Mouse (Mus musculus) limb, embryonic 10.5 days (tissue): Measurements from ENCODE around the gene Fbxl2. TPM values are rescaled to one million over a fixed set of nuclear protein-coding genes. Genes with fewer than 3 reads are reported as not detected.
A peak's percentile ranks its signal among the peaks of the same experiment; 100 is the strongest.

Experiments
- DNase-seq: peaks from one replicate; pipeline ENCODE4 v3.0.0-alpha.2; 2017; ENCODE audit warnings: low spot score
- H3K27ac ChIP-seq: fragments of 300-500 bp; sonication (generic); 2 replicates; pipeline ENCODE4 v1.5.1; 2016; ENCODE audit warnings: mild to moderate bottlenecking
- H3K27me3 ChIP-seq: fragments of 300-500 bp; sonication (generic); 2 replicates; pipeline ENCODE4 v1.6.1; 2016; ENCODE audit warnings: low read depth, mild to moderate bottlenecking; ENCODE audit not compliant: poor library complexity, severe bottlenecking
- H3K36me3 ChIP-seq: fragments of 300-500 bp; sonication (generic); 2 replicates; pipeline ENCODE4 v1.6.1; 2016; ENCODE audit warnings: mild to moderate bottlenecking, moderate library complexity
- H3K4me1 ChIP-seq: fragments of 300-500 bp; sonication (generic); 2 replicates; pipeline ENCODE4 v1.6.1; 2016
- H3K4me3 ChIP-seq: fragments of 300-500 bp; sonication (generic); 2 replicates; pipeline ENCODE4 v1.5.1; 2016; ENCODE audit warnings: mild to moderate bottlenecking, moderate library complexity
- H3K9me3 ChIP-seq: fragments of 300-500 bp; sonication (generic); replicated peaks from 2 replicates; pipeline ENCODE4 v1.6.1; 2016; ENCODE audit warnings: mild to moderate bottlenecking
- WGBS: fragments of 180-500 bp; shearing (Covaris S2); methylation state at CpG from one replicate; pipeline ENCODE4 v1.1.7; 2016; 5-methylcytosine and 5-hydroxymethylcytosine counted together
- polyA plus RNA-seq: library from polyadenylated mRNA; unstranded; fragments of >200 nt; fragmentation: Nextera tagmentation; extraction: Ambion mirVana; gene quantifications from 2 replicates; pipeline ENCODE4 v1.2.1, GENCODE M21; 2016

The Fbxl2 gene
- polyA plus RNA-seq, 1 experiment from 2014 or later: 3.2 TPM

GRCm38 (mm10) chr9:114011203-114011602 lies 34.8 kb downstream of the Fbxl2 start:
- Histone ChIP-seq H3K4me1 (no peaks in the 10 kb centered on the region), H3K36me3 (no peaks in the 10 kb centered on the region), H3K9me3 (no peaks in the 10 kb centered on the region), H3K27ac (no peak overlapping the region), H3K4me3 (no peak overlapping the region), H3K27me3 (no peaks in the 10 kb centered on the region)
- no peak for DNase-seq
- WGBS: 72% methylated on average over 18 of the region's 18 CpGs

- H3K4me3 ChIP-seq: no peak overlapping the region
- H3K27me3 ChIP-seq: no peaks in the 10 kb centered on the region
- no peaks in the 10 kb centered on the region for H3K36me3 ChIP-seq
- 55% methylated on average over 5 of the region's 5 CpGs for WGBS
- no peak overlapping the region for H3K27ac ChIP-seq
- no peaks in the 10 kb centered on the region for H3K9me3 ChIP-seq
- H3K4me1 ChIP-seq: no peaks in the 10 kb centered on the region
- DNase-seq: no peak
Observed at GRCm38 (mm10) chr9:114009526-114009925, 36.5 kb downstream of the Fbxl2 start.

- H3K4me1 ChIP-seq: no peaks in the 10 kb centered on the region
- no peaks in the 10 kb centered on the region for H3K9me3 ChIP-seq
- no peak for DNase-seq
- no peaks in the 10 kb centered on the region for H3K27me3 ChIP-seq
- no peak overlapping the region for H3K27ac ChIP-seq
- no peak overlapping the region for H3K4me3 ChIP-seq
- no peaks in the 10 kb centered on the region for H3K36me3 ChIP-seq
- WGBS: 95% methylated on average over 9 of the region's 9 CpGs
Observed at GRCm38 (mm10) chr9:114007850-114008350, 38.1 kb downstream of the Fbxl2 start.

- H3K27ac ChIP-seq: no peak overlapping the region
- 79% methylated on average over 9 of the region's 9 CpGs for WGBS
Observed at GRCm38 (mm10) chr9:114006801-114007200, 39.2 kb downstream of the Fbxl2 start.

GRCm38 (mm10) chr9:113998311-113998710 lies 47.7 kb downstream of the Fbxl2 start:
- no peak for DNase-seq
- Histone ChIP-seq H3K4me3 (no peak overlapping the region), H3K4me1 (no peaks in the 10 kb centered on the region), H3K36me3 (peaks cover 13% of the 10 kb centered on the region), H3K27ac (no peak overlapping the region), H3K9me3 (no peaks in the 10 kb centered on the region), H3K27me3 (no peaks in the 10 kb centered on the region)
- WGBS: 58% methylated on average over 2 of the region's 2 CpGs

More at GRCm38 (mm10) chr9:114006801-114007200, 39.2 kb downstream of the Fbxl2 start:
- Histone ChIP-seq H3K4me1 (no peaks in the 10 kb centered on the region), H3K4me3 (no peak overlapping the region), H3K27me3 (no peaks in the 10 kb centered on the region), H3K36me3 (peaks cover 4% of the 10 kb centered on the region; the same call in 1 of the 2 replicates), H3K9me3 (no peaks in the 10 kb centered on the region)
- no peak for DNase-seq

- Histone ChIP-seq H3K4me1 (no peaks in the 10 kb centered on the region), H3K27ac (no peak overlapping the region), H3K4me3 (no peak overlapping the region), H3K27me3 (no peaks in the 10 kb centered on the region), H3K9me3 (no peaks in the 10 kb centered on the region), H3K36me3 (no peaks in the 10 kb centered on the region)
- 89% methylated on average over 7 of the region's 7 CpGs for WGBS
- DNase-seq: no peak
Observed at GRCm38 (mm10) chr9:113992810-113993209, 53.2 kb downstream of the Fbxl2 start.

GRCm38 (mm10) chr9:113990547-113991248 lies 55.3 kb downstream of the Fbxl2 start:
- WGBS: 28% methylated on average over 18 of the region's 18 CpGs
- Histone ChIP-seq H3K27ac (peak overlapping the region; percentile 19; the same call in 1 of the 2 replicates), H3K27me3 (no peaks in the 10 kb centered on the region), H3K4me3 (peak overlapping the region; percentile 25; the same call in 1 of the 2 replicates), H3K4me1 (no peaks in the 10 kb centered on the region), H3K36me3 (no peaks in the 10 kb centered on the region), H3K9me3 (no peaks in the 10 kb centered on the region)
- peak; percentile 92 for DNase-seq

GRCm38 (mm10) chr9:113984946-113985620 lies 60.9 kb downstream of the Fbxl2 start:
- H3K27me3 ChIP-seq: no peaks in the 10 kb centered on the region
- 84% methylated on average over 13 of the region's 13 CpGs for WGBS
- H3K9me3 ChIP-seq: no peaks in the 10 kb centered on the region
- DNase-seq: no peak
- H3K36me3 ChIP-seq: peaks cover 4% of the 10 kb centered on the region; the same call in 1 of the 2 replicates
- no peaks in the 10 kb centered on the region for H3K4me1 ChIP-seq
- no peak overlapping the region for H3K4me3 ChIP-seq
- H3K27ac ChIP-seq: no peak overlapping the region

- Histone ChIP-seq H3K4me1 (0 out of 2 replicates have a peak, but pooled peaks cover 6% of the 10 kb centered on the region), H3K9me3 (no peaks in the 10 kb centered on the region), H3K4me3 (no peak overlapping the region), H3K36me3 (peaks cover 22% of the 10 kb centered on the region), H3K27ac (no peak overlapping the region), H3K27me3 (no peaks in the 10 kb centered on the region)
- 86% methylated on average over 11 of the region's 11 CpGs for WGBS
- DNase-seq: no peak
Observed at GRCm38 (mm10) chr9:113982883-113983670, 62.9 kb downstream of the Fbxl2 start.

- Histone ChIP-seq H3K4me1 (0 out of 2 replicates have a peak, but pooled peaks cover 6% of the 10 kb centered on the region), H3K9me3 (no peaks in the 10 kb centered on the region), H3K27me3 (no peaks in the 10 kb centered on the region), H3K36me3 (peaks cover 28% of the 10 kb centered on the region), H3K4me3 (no peak overlapping the region), H3K27ac (no peak overlapping the region)
- WGBS: 87% methylated on average over 2 of the region's 2 CpGs
- no peak for DNase-seq
Observed at GRCm38 (mm10) chr9:113982451-113982850, 63.5 kb downstream of the Fbxl2 start.

GRCm38 (mm10) chr9:113981099-113981880 lies 64.7 kb downstream of the Fbxl2 start:
- 84% methylated on average over 16 of the region's 16 CpGs for WGBS

GRCm38 (mm10) chr9:113979356-113979755 lies 66.6 kb downstream of the Fbxl2 start:
- Histone ChIP-seq H3K27ac (no peak overlapping the region), H3K36me3 (peaks cover 59% of the 10 kb centered on the region), H3K27me3 (no peaks in the 10 kb centered on the region), H3K9me3 (no peaks in the 10 kb centered on the region), H3K4me3 (no peak overlapping the region), H3K4me1 (0 out of 2 replicates have a peak, but pooled peaks cover 6% of the 10 kb centered on the region)
- 85% methylated on average over 13 of the region's 13 CpGs for WGBS
- no peak for DNase-seq

More at GRCm38 (mm10) chr9:113981099-113981880, 64.7 kb downstream of the Fbxl2 start:
- H3K36me3 ChIP-seq: peaks cover 40% of the 10 kb centered on the region
- H3K4me3 ChIP-seq: no peak overlapping the region
- H3K27ac ChIP-seq: no peak overlapping the region
- H3K4me1 ChIP-seq: 0 out of 2 replicates have a peak, but pooled peaks cover 6% of the 10 kb centered on the region
- H3K9me3 ChIP-seq: no peaks in the 10 kb centered on the region
- no peak for DNase-seq
- no peaks in the 10 kb centered on the region for H3K27me3 ChIP-seq
